Mouse (Mus musculus): ENCODE results near the gene Bnip2.

The Bnip2 gene

GRCm38 (mm10) chr9:70039597-70040385 lies 50.5 kb downstream of the Bnip2 start:
- in situ Hi-C loops (cut with MboI; ENCODE audit: low pct_unique_long_range_greater_than_20kb in 1 of 2, low sequenced_read_pairs in 2 of 2, unreplicated experiment in 1 of 2): no loop called here

- in situ Hi-C loops (cut with MboI; ENCODE audit: low pct_unique_long_range_greater_than_20kb in 1 of 2, low sequenced_read_pairs in 2 of 2, unreplicated experiment in 1 of 2): no loop called here
Observed at GRCm38 (mm10) chr9:70040570-70040969, 51.3 kb downstream of the Bnip2 start.

- in situ Hi-C loops (cut with MboI; ENCODE audit: low pct_unique_long_range_greater_than_20kb in 1 of 2, low sequenced_read_pairs in 2 of 2, unreplicated experiment in 1 of 2): no loop called here
Observed at GRCm38 (mm10) chr9:70042137-70042536, 52.9 kb downstream of the Bnip2 start.

DNA sequence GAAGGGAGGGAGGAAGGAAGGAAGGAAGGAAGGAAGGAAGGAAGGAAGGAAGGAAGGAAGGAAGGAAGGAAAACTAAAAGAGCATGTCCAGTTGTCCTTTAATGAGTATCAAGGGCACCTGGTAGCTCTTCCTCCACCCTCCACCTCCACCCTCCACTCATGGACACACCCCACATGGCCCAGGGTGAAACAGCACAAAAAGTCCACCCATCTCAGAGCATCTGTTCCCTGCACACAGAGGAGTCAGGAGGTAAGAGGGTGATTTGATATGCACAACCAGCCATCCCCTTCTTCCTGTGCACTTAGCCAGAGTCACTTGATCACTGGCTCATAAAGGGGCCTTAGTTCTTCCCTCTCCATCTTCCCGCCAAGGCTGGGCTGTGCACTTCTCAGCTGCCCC lies 53.7 kb downstream of the Bnip2 start:
- in situ Hi-C loops (cut with MboI; ENCODE audit: low pct_unique_long_range_greater_than_20kb in 1 of 2, low sequenced_read_pairs in 2 of 2, unreplicated experiment in 1 of 2): no loop called here

GRCm38 (mm10) chr9:70044865-70045264 lies 55.6 kb downstream of the Bnip2 start:
- in situ Hi-C loops (cut with MboI; ENCODE audit: low pct_unique_long_range_greater_than_20kb in 1 of 2, low sequenced_read_pairs in 2 of 2, unreplicated experiment in 1 of 2): no loop called here

- in situ Hi-C loops (cut with MboI; ENCODE audit: low pct_unique_long_range_greater_than_20kb in 1 of 2, low sequenced_read_pairs in 2 of 2, unreplicated experiment in 1 of 2): no loop called here
Observed at GRCm38 (mm10) chr9:70046255-70046654, 57.0 kb downstream of the Bnip2 start.

- in situ Hi-C loops (cut with MboI; ENCODE audit: low pct_unique_long_range_greater_than_20kb in 1 of 2, low sequenced_read_pairs in 2 of 2, unreplicated experiment in 1 of 2): no loop called here
Observed at GRCm38 (mm10) chr9:70047839-70048238, 58.6 kb downstream of the Bnip2 start.

DNA sequence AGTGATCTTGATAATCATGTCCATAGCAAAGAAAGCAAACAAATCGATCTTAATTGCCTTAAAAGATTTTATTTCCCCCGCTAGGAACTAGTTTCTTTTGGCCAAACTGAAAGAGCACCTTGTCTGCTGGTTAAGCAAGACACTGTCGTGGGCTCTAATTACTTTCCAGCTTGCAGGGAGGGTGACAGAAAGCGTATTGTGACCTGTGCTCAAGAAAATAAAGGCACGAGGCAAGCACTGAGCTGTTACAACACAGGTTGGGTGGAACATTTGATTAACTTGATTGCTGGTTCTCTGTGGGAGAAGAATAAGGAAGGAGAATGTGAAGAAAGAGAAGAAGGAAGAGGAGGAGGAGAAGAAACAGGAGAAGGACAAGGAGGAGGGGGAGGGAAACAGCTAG lies 59.0 kb downstream of the Bnip2 start:
- in situ Hi-C loops (cut with MboI; ENCODE audit: low pct_unique_long_range_greater_than_20kb in 1 of 2, low sequenced_read_pairs in 2 of 2, unreplicated experiment in 1 of 2): no loop called here

DNA sequence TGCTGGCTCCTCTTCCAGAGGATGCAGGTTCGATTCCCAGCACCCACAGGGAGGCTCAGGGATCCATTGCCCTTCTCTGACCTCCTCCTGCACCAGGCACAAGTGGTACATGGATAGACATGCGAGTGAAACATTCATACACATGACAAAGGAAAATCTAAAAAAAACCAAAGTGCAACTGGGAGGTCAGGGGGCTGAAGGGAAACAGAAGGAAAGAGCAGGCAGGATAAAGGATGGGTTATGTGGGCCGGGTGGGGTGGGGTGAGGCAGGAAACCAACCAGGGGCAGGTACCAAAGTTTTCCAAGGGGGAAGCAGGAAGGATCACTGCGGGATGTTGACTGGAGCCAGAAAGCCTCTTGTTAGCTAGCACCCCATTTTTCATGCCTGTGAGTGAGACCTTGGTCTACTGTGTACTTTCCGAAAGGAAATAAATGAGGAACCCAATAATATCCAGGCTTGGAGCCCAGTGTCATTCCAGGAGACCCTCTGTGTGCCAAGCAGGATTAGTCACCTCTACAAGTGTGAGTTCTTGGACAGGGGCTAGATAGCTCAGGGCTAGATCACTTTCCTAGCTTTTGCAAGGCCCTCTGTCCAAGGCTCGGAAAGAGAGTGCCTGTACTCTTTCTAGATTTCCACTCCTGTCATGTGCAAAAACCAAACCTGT lies 59.6 kb downstream of the Bnip2 start:
- in situ Hi-C loops (cut with MboI; ENCODE audit: low pct_unique_long_range_greater_than_20kb in 1 of 2, low sequenced_read_pairs in 2 of 2, unreplicated experiment in 1 of 2): no loop called here

DNA sequence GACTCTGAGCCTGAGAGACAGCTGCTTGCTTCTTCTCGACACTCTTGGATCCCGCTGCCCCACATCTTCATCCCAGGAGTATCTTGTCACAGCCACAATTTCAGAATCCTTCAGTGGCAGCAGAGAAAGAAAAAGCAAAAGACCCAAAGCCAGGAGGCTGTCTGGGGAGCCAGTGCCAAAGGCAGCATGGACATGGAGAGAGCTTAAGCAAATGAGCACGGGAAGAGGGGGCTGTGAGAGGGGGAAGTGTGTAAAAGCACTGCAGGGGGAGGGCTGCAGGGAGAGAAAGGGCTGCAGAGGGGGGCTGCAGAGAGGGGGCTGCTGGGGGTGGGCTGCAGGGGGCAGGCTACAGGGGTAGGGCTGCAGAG lies 60.1 kb downstream of the Bnip2 start:
- in situ Hi-C loops (cut with MboI; ENCODE audit: low pct_unique_long_range_greater_than_20kb in 1 of 2, low sequenced_read_pairs in 2 of 2, unreplicated experiment in 1 of 2): no loop called here

- in situ Hi-C loops (cut with MboI; ENCODE audit: low pct_unique_long_range_greater_than_20kb in 1 of 2, low sequenced_read_pairs in 2 of 2, unreplicated experiment in 1 of 2): no loop called here
Observed at GRCm38 (mm10) chr9:70049839-70050238, 60.6 kb downstream of the Bnip2 start.

DNA sequence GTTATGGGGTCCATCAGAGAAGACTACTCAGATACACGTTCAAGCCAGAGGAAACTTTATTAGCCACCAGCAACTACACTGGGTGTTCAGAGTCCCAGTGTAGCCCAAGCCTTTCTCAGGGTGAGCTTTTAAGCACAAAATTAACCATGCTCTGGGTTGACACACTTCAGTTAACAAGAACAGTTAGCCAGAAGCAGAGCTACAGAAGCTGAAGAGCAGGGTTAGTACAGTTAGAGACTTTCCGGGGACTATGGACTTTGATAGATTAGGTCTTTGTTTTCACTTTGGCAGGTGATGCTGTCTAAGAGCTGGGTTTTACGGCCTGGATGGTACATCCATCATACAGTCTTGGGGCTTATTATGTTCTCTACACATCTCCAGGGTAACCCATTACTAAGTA lies 63.5 kb downstream of the Bnip2 start:
- in situ Hi-C loops (cut with MboI; ENCODE audit: low pct_unique_long_range_greater_than_20kb in 1 of 2, low sequenced_read_pairs in 2 of 2, unreplicated experiment in 1 of 2): no loop called here

DNA sequence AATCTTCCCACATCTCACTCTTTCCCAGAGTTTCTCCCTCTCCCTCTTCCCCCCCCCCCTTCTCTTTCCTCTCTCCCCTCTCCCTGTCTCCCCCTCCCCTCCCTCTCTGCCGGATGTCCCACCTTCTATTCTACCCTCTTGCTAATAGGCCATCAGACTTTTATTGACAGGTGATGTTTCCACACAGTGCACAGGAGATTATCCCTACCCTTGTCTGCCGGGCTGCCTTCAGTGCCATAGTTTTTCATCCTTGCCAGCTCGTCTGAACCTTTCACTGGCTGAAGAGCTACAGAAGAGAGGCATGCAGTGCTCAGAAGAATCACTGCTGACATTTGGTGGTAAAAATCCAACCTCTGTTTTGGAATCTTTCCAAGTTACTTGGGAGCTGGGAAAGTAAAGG lies 64.1 kb downstream of the Bnip2 start:
- in situ Hi-C loops (cut with MboI; ENCODE audit: low pct_unique_long_range_greater_than_20kb in 1 of 2, low sequenced_read_pairs in 2 of 2, unreplicated experiment in 1 of 2): no loop called here

Measured in mouse embryonic stem cell (cell line).